ENCODE assay signal across 21 mouse cellular contexts in genomic region chr7:64249715-64250114, GRCm38 (mm10). TPM values are rescaled to one million over a fixed set of nuclear protein-coding genes. Genes with fewer than 3 reads are reported as not detected.
DNase-seq lines count a peak whose midpoint lies in the region; ATAC-seq and TF ChIP-seq lines count a peak whose summit lies in the region.
"Had no signal": no experiment of that assay in that cellular context is flagged by ENCODE, and none has a peak within 500 bp of the region (broad histone marks: within the 10 kb centered on the region; RNA-seq: fewer than 3 reads in every experiment).

No protein-coding gene starts in this region.

- no peaks in the 10 kb centered on the region for H3K9me3 ChIP-seq in midbrain, embryonic 11.5 days (ENCODE audit: control insufficient read depth, low read length)
- H3K9me3 ChIP-seq in midbrain, embryonic 13.5 days = no peaks in the 10 kb centered on the region
- no peaks in the 10 kb centered on the region for H3K9me3 ChIP-seq in hindbrain, embryonic 13.5 days
- no peaks in the 10 kb centered on the region for H3K9me3 ChIP-seq in forebrain, embryonic 13.5 days (replicated peaks)
- H3K9me3 ChIP-seq: forebrain, embryonic 15.5 days; hindbrain, embryonic 12.5 days; liver, embryonic 13.5 days; lung, embryonic 15.5 days; midbrain, embryonic 15.5 days; stomach, embryonic 15.5 days had no signal

- TF ChIP-seq EP300 in heart, adult 2 months (IDR thresholded peaks at IDR 0.05; ENCODE audit: insufficient read depth, low read depth, low read length) = 0 out of 2 replicates have a peak, but pooled peaks have one; percentile 27

- H3K4me3 ChIP-seq in heart, adult 2 months = no peak overlapping the region
- no peak overlapping the region for H3K4me3 ChIP-seq in midbrain, embryonic 11.5 days (ENCODE audit: low read depth, low read length)
- H3K4me3 ChIP-seq in midbrain, embryonic 13.5 days (replicated peaks) = no peak overlapping the region
- no peak overlapping the region for H3K4me3 ChIP-seq in hindbrain, embryonic 13.5 days
- H3K4me3 ChIP-seq in forebrain, embryonic 13.5 days = no peak overlapping the region
- H3K4me3 ChIP-seq: forebrain, embryonic 15.5 days; hindbrain, embryonic 12.5 days; liver, embryonic 13.5 days; lung, embryonic 15.5 days; midbrain, embryonic 15.5 days; stomach, embryonic 15.5 days had no signal

- no peak overlapping the region for H3K4me2 ChIP-seq in midbrain, embryonic 11.5 days
- no peak overlapping the region for H3K4me2 ChIP-seq in midbrain, embryonic 13.5 days (replicated peaks)
- H3K4me2 ChIP-seq in hindbrain, embryonic 13.5 days = no peak overlapping the region
- H3K4me2 ChIP-seq in forebrain, embryonic 13.5 days = no peak overlapping the region
- H3K4me2 ChIP-seq: forebrain, embryonic 15.5 days; hindbrain, embryonic 12.5 days; liver, embryonic 13.5 days; lung, embryonic 15.5 days; midbrain, embryonic 15.5 days; stomach, embryonic 15.5 days had no signal

- H3K27me3 ChIP-seq in heart, adult 2 months (ENCODE audit: control insufficient read depth, insufficient read depth, low read length) = no peaks in the 10 kb centered on the region
- H3K27me3 ChIP-seq in midbrain, embryonic 11.5 days (ENCODE audit: control insufficient read depth, insufficient read depth, low read length) = no peaks in the 10 kb centered on the region
- no peaks in the 10 kb centered on the region for H3K27me3 ChIP-seq in midbrain, embryonic 13.5 days
- no peaks in the 10 kb centered on the region for H3K27me3 ChIP-seq in hindbrain, embryonic 13.5 days
- no peaks in the 10 kb centered on the region for H3K27me3 ChIP-seq in forebrain, embryonic 13.5 days
- H3K27me3 ChIP-seq: forebrain, embryonic 15.5 days; hindbrain, embryonic 12.5 days; liver, embryonic 13.5 days; lung, embryonic 15.5 days; midbrain, embryonic 15.5 days; stomach, embryonic 15.5 days had no signal

- no peak overlapping the region for H3K27ac ChIP-seq in heart, adult 2 months
- no peak overlapping the region for H3K27ac ChIP-seq in midbrain, embryonic 11.5 days (ENCODE audit: low read depth, low read length)
- H3K27ac ChIP-seq in midbrain, embryonic 13.5 days = no peak overlapping the region
- H3K27ac ChIP-seq in hindbrain, embryonic 13.5 days = no peak overlapping the region
- H3K27ac ChIP-seq in forebrain, embryonic 13.5 days = no peak overlapping the region
- H3K27ac ChIP-seq: forebrain, embryonic 15.5 days; hindbrain, embryonic 12.5 days; liver, embryonic 13.5 days; lung, embryonic 15.5 days; midbrain, embryonic 15.5 days; stomach, embryonic 15.5 days had no signal

- TF ChIP-seq POLR2A in heart, adult 2 months (IDR thresholded peaks at IDR 0.05; ENCODE audit: insufficient read depth, low read depth, low read length) = no peak

- 16% methylated on average over 4 of the region's 4 CpGs for WGBS in heart, adult 2 months
- 76% methylated on average over 4 of the region's 4 CpGs for WGBS in midbrain, embryonic 11.5 days
- WGBS in midbrain, embryonic 13.5 days = 83% methylated on average over 4 of the region's 4 CpGs
- WGBS in hindbrain, embryonic 13.5 days = 66% methylated on average over 4 of the region's 4 CpGs
- WGBS in forebrain, embryonic 13.5 days = 88% methylated on average over 4 of the region's 4 CpGs

- ATAC-seq in midbrain, embryonic 11.5 days (ENCODE audit: low FRiP score) = no peak
- no peak for ATAC-seq in midbrain, embryonic 13.5 days
- peak; percentile 70 for ATAC-seq in activated CD4-positive, CD25-positive, alpha-beta regulatory T cell, adult 4 months
- ATAC-seq in hindbrain, embryonic 13.5 days (ENCODE audit: low FRiP score) = no peak
- ATAC-seq in forebrain, embryonic 13.5 days = no peak
- ATAC-seq: forebrain, embryonic 15.5 days; intestine, postnatal 0 days; midbrain, embryonic 15.5 days had no signal

- intact Hi-C loops in heart, adult 2 months (cut with DNase I) = no loop called here
- intact Hi-C loops in heart, postnatal 36 days (cut with DNase I) = no loop called here

- DNase-seq in heart, adult 2 months = peak in 1 of 2 experiments; percentile 24
- DNase-seq in heart, postnatal 36 days = no peak
- peak; percentile 47 for DNase-seq in midbrain, embryonic 11.5 days (ENCODE audit: low spot score, missing footprints)
- DNase-seq in thymus, postnatal 36 days = no peak
- DNase-seq: adrenal gland, postnatal 36 days; cerebellum, adult 8-10 months; kidney, postnatal 36 days; layer of hippocampus, adult 9-11 months; liver, embryonic 13.5 days; right cerebral cortex, adult 18-20 months; thymus, adult 2 months had no signal

- TF ChIP-seq CTCF in heart, adult 2 months (IDR thresholded peaks at IDR 0.05) = no peak

- no peaks in the 10 kb centered on the region for H3K79me2 ChIP-seq in heart, adult 2 months (replicated peaks; ENCODE audit: control insufficient read depth, insufficient read depth, low read length)

- H3K36me3 ChIP-seq in heart, adult 2 months (ENCODE audit: control insufficient read depth, insufficient read depth, low read length) = no peaks in the 10 kb centered on the region
- H3K36me3 ChIP-seq in midbrain, embryonic 11.5 days (ENCODE audit: control insufficient read depth, insufficient read depth, low read length) = no peaks in the 10 kb centered on the region
- no peaks in the 10 kb centered on the region for H3K36me3 ChIP-seq in midbrain, embryonic 13.5 days
- no peaks in the 10 kb centered on the region for H3K36me3 ChIP-seq in hindbrain, embryonic 13.5 days
- H3K36me3 ChIP-seq in forebrain, embryonic 13.5 days (ENCODE audit: poor library complexity, severe bottlenecking) = no peaks in the 10 kb centered on the region
- H3K36me3 ChIP-seq: forebrain, embryonic 15.5 days; hindbrain, embryonic 12.5 days; liver, embryonic 13.5 days; lung, embryonic 15.5 days; midbrain, embryonic 15.5 days; stomach, embryonic 15.5 days had no signal

- H3K9ac ChIP-seq in heart, adult 2 months (ENCODE audit: low read depth, low read length) = no peak overlapping the region
- no peak overlapping the region for H3K9ac ChIP-seq in midbrain, embryonic 11.5 days (ENCODE audit: low read length)
- H3K9ac ChIP-seq in midbrain, embryonic 13.5 days (replicated peaks) = no peak overlapping the region
- no peak overlapping the region for H3K9ac ChIP-seq in hindbrain, embryonic 13.5 days
- H3K9ac ChIP-seq in forebrain, embryonic 13.5 days = no peak overlapping the region
- H3K9ac ChIP-seq: forebrain, embryonic 15.5 days; hindbrain, embryonic 12.5 days; liver, embryonic 13.5 days; lung, embryonic 15.5 days; midbrain, embryonic 15.5 days; stomach, embryonic 15.5 days had no signal

- peaks cover 4% of the 10 kb centered on the region; the same call in 1 of the 2 replicates for H3K4me1 ChIP-seq in heart, adult 2 months (ENCODE audit: control insufficient read depth, insufficient read depth, low read length)
- H3K4me1 ChIP-seq in midbrain, embryonic 11.5 days (ENCODE audit: control insufficient read depth, insufficient read depth, low read length) = 0 out of 2 replicates have a peak, but pooled peaks cover 2% of the 10 kb centered on the region
- 0 out of 2 replicates have a peak, but pooled peaks cover 2% of the 10 kb centered on the region for H3K4me1 ChIP-seq in midbrain, embryonic 13.5 days (replicated peaks)
- no peaks in the 10 kb centered on the region for H3K4me1 ChIP-seq in hindbrain, embryonic 13.5 days (replicated peaks)
- H3K4me1 ChIP-seq in forebrain, embryonic 13.5 days = no peaks in the 10 kb centered on the region
- H3K4me1 ChIP-seq: forebrain, embryonic 15.5 days; hindbrain, embryonic 12.5 days; liver, embryonic 13.5 days; lung, embryonic 15.5 days; midbrain, embryonic 15.5 days; stomach, embryonic 15.5 days had no signal

RNA-seq across cellular contexts. Expression of gene Mtmr10, which starts 37.7 kb away (rescaled TPM):
- total RNA-seq in heart, adult 2 months (2021) = 10 to 100 TPM; 14.8 to 15.4 TPM
- 3.7 and 6.1 TPM in 2 replicates for polyA plus RNA-seq in heart, adult 2 months (2012; rRNA removed)
- 10 to 100 TPM; 13.4 to 13.9 TPM for total RNA-seq in heart, postnatal 36 days (2021)
- 17.7 and 17.8 TPM in 2 replicates for polyA plus RNA-seq in midbrain, embryonic 11.5 days (2014; fragmentation: Nextera tagmentation; extraction: Ambion mirVana)
- 9.9 and 10.9 TPM in 2 replicates for polyA plus RNA-seq in midbrain, embryonic 13.5 days (2015; fragmentation: Nextera tagmentation; extraction: Ambion mirVana)
- polyA plus RNA-seq in activated CD4-positive, CD25-positive, alpha-beta regulatory T cell, adult 4 months (2017; shearing (Covaris generic)) = 1 to 10 TPM; 4.5 to 5.0 TPM
- polyA plus RNA-seq in hindbrain, embryonic 13.5 days (2015; fragmentation: Nextera tagmentation; extraction: Ambion mirVana) = 10.7 and 11.2 TPM in 2 replicates
- 8.4 and 9.1 TPM in 2 replicates for polyA plus RNA-seq in forebrain, embryonic 13.5 days (2015; fragmentation: Nextera tagmentation; extraction: Ambion mirVana)
